Mouse (Mus musculus) forebrain, embryonic 14.5 days (tissue): ENCODE results near the gene Kcnn3. TPM values are rescaled to one million over a fixed set of nuclear protein-coding genes. Genes with fewer than 3 reads are reported as not detected.
A peak's percentile ranks its signal among the peaks of the same experiment; 100 is the strongest.

Source experiments
- ATAC-seq: fragments of 200-750 bp; cut with Nextera tagmentation; 2 replicates; pipeline ENCODE4 v1.8.0; 2017; ENCODE audit warnings: mild to moderate bottlenecking, moderate library complexity
- DNase-seq: peaks from one replicate; pipeline ENCODE4 v3.0.0-alpha.2; 2015; ENCODE audit warnings: low spot score
- H3K27ac ChIP-seq: fragments of 300-500 bp; sonication (generic); 2 replicates; pipeline ENCODE4 v1.5.1; 2014; ENCODE audit warnings: low read depth, mild to moderate bottlenecking, control low read depth, low read length, moderate library complexity
- H3K27me3 ChIP-seq: fragments of 300-500 bp; sonication (generic); replicated peaks from 2 replicates; pipeline ENCODE4 v1.6.1; 2014; ENCODE audit warnings: low read length, control low read depth, mixed read lengths; ENCODE audit not compliant: control insufficient read depth, insufficient read depth
- H3K36me3 ChIP-seq: fragments of 300-500 bp; sonication (generic); 2 replicates; pipeline ENCODE4 v1.6.1; 2014; ENCODE audit warnings: low read length, control low read depth; ENCODE audit not compliant: control insufficient read depth, insufficient read depth
- H3K4me1 ChIP-seq: fragments of 300-500 bp; sonication (generic); 2 replicates; pipeline ENCODE4 v1.6.1; 2014; ENCODE audit warnings: antibody characterized with exemption, low read length, control low read depth; ENCODE audit not compliant: control insufficient read depth, insufficient read depth
- H3K4me2 ChIP-seq: fragments of 300-500 bp; sonication (generic); 2 replicates; pipeline ENCODE4 v1.6.1; 2014; ENCODE audit warnings: mild to moderate bottlenecking, control low read depth, low read length
- H3K4me3 ChIP-seq: fragments of 300-500 bp; sonication (generic); 2 replicates; pipeline ENCODE4 v1.5.1; 2014; ENCODE audit warnings: low read depth, low read length, control low read depth
- H3K9ac ChIP-seq: fragments of 300-500 bp; sonication (generic); 2 replicates; pipeline ENCODE4 v1.6.1; 2014; ENCODE audit warnings: mild to moderate bottlenecking, low read length, control low read depth, moderate library complexity
- H3K9me3 ChIP-seq: fragments of 300-500 bp; sonication (generic); replicated peaks from 2 replicates; pipeline ENCODE4 v1.6.1; 2016; ENCODE audit warnings: low read length, control low read depth, mixed read lengths; ENCODE audit not compliant: control insufficient read depth
- WGBS: fragments of 180-500 bp; shearing (Covaris S2); extraction: QIAGEN DNeasy Blood & Tissue Kit; methylation state at CpG from one replicate; pipeline ENCODE4 v1.1.7; 2014; 5-methylcytosine and 5-hydroxymethylcytosine counted together
- polyA plus RNA-seq: library from polyadenylated mRNA; unstranded; fragments of >200 nt; fragmentation: Nextera tagmentation; extraction: Ambion mirVana; gene quantifications from 2 replicates; pipeline ENCODE4 v1.2.1, GENCODE M21; 2014

Kcnn3 gene
- polyA plus RNA-seq, 1 experiment from 2014 or later = 4.8 TPM

DNA sequence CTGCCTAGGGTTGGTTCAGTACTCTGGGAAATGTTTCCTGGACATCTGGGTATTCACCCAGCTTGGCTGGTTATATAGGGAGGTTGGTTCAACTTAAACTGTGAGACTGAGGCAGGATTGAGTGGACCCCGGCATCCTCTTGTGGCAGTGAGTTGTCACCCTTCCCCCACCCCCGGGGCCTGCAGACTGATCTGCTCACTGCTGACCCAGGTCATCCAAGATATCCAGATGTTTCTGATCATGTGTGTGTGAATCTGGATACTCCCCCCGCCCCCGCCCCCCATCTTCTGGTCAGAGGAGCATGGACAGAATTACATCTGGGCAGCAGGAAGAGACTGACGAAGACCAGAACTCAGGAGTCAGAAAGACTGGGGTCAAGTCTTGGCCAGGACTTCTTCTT lies 45.4 kb downstream of the Kcnn3 start:
- Histone ChIP-seq H3K9ac (no peak overlapping the region), H3K27ac (no peak overlapping the region), H3K9me3 (no peaks in the 10 kb centered on the region), H3K4me2 (no peak overlapping the region), H3K36me3 (no peaks in the 10 kb centered on the region), H3K4me3 (no peak overlapping the region), H3K27me3 (no peaks in the 10 kb centered on the region), H3K4me1 (peaks cover 4% of the 10 kb centered on the region; the same call in 1 of the 2 replicates)
- DNase-seq = no peak
- 89% methylated on average over 5 of the region's 5 CpGs for WGBS
- ATAC-seq = no peak

- peaks cover 4% of the 10 kb centered on the region; the same call in 1 of the 2 replicates for H3K4me1 ChIP-seq
- DNase-seq (no peak), ATAC-seq (no peak)
- no peak overlapping the region for H3K4me3 ChIP-seq
- H3K4me2 ChIP-seq = no peak overlapping the region
- 93% methylated on average over 1 of the region's 1 CpGs for WGBS
- no peak overlapping the region for H3K9ac ChIP-seq
- no peaks in the 10 kb centered on the region for H3K27me3 ChIP-seq
- H3K27ac ChIP-seq = no peak overlapping the region
- H3K9me3 ChIP-seq = no peaks in the 10 kb centered on the region
- no peaks in the 10 kb centered on the region for H3K36me3 ChIP-seq
These were observed 49.1 kb downstream of the Kcnn3 start for GRCm38 (mm10) chr3:89569058-89569457.

DNA sequence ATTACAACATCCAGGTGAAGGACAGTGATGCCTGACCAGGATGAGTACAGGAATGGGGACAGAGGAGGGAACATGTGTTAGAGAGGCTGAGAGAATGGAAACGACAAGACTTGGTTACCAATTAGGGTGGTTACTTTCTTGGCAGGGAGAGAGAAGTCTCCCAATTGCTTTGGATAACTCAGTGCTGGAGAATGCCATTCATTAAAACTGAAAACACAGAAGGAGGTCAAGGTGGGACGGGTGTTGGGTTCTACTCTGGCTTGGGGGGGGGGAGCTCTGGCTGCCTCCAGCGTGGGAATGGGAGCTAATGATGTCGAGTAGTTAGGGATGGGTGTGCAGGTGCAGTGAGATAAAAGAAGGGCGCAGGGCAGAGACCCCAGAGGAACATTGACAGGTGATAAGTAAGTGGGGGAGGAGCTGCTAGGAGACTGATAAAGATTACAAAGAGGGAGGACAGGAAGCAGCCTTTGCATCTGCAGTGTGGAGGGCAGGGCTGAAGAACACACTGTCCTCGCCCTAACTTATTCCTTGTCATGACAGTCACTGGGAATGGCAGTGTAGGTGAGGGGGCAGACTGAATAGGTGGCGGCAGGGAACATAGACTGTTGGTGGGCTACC lies 49.9 kb downstream of the Kcnn3 start:
- no peak overlapping the region for H3K4me2 ChIP-seq
- 49% methylated on average over 7 of the region's 7 CpGs for WGBS
- H3K36me3 ChIP-seq = no peaks in the 10 kb centered on the region
- no peak overlapping the region for H3K4me3 ChIP-seq
- no peaks in the 10 kb centered on the region for H3K9me3 ChIP-seq
- no peak overlapping the region for H3K9ac ChIP-seq
- H3K27ac ChIP-seq = no peak overlapping the region
- DNase-seq = peak; percentile 57
- peak; percentile 72 for ATAC-seq
- H3K4me1 ChIP-seq = peaks cover 4% of the 10 kb centered on the region; the same call in 1 of the 2 replicates
- H3K27me3 ChIP-seq = no peaks in the 10 kb centered on the region

DNA sequence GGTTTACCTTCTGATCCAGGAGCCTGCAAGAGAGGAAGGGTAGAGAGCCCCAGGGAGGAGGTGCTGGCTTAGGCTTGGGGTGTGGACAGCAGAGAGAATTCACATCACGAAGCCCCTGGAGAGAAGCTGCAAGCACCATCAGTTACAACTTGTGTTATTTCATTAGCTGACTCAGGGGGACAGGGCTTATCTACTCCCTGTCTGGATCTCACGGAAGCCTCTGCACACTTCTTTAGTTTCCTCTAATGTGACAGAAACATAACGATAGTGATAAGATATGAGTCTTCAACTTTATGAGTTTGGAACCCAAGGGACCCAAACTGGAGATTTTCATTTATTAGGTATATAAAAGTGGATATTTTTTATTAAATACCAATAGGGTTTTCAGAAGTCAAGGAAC lies 50.4 kb downstream of the Kcnn3 start:
- ATAC-seq = no peak
- 85% methylated on average over 3 of the region's 3 CpGs for WGBS
- Histone ChIP-seq H3K27ac (no peak overlapping the region), H3K9ac (no peak overlapping the region), H3K36me3 (no peaks in the 10 kb centered on the region), H3K4me2 (no peak overlapping the region), H3K9me3 (no peaks in the 10 kb centered on the region), H3K4me1 (peaks cover 4% of the 10 kb centered on the region; the same call in 1 of the 2 replicates), H3K27me3 (no peaks in the 10 kb centered on the region), H3K4me3 (no peak overlapping the region)
- DNase-seq = no peak

DNA sequence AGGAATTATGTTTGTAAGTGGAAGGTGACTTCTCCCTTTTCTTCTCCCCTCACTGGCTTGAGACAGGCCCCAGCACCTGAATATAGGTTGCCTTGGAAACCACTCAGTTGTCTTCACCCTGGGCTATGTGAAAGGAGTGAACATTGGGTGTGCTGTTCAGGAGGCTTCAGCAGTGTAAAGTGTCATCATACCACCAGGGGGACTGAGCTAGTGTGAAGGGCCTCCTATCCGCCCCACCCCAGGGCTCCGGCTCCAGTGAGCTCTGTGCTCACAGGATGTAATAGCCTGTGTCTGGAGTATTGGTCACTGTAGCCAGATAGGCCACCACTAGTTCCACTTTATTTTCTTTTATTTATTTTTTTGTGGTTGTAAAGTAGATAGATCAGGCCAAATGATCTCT lies 54.3 kb downstream of the Kcnn3 start:
- H3K9ac ChIP-seq = no peak overlapping the region
- ATAC-seq (no peak), DNase-seq (peak; percentile 26)
- H3K27me3 ChIP-seq = no peaks in the 10 kb centered on the region
- no peak overlapping the region for H3K27ac ChIP-seq
- no peaks in the 10 kb centered on the region for H3K9me3 ChIP-seq
- H3K4me3 ChIP-seq = no peak overlapping the region
- WGBS = 56% methylated on average over 2 of the region's 2 CpGs
- no peaks in the 10 kb centered on the region for H3K36me3 ChIP-seq
- peaks cover 4% of the 10 kb centered on the region; the same call in 1 of the 2 replicates for H3K4me1 ChIP-seq
- no peak overlapping the region for H3K4me2 ChIP-seq

GRCm38 (mm10) chr3:89576381-89576780 lies 56.4 kb downstream of the Kcnn3 start:
- no peaks in the 10 kb centered on the region for H3K27me3 ChIP-seq
- no peak for ATAC-seq
- WGBS = 92% methylated on average over 6 of the region's 6 CpGs
- H3K36me3 ChIP-seq = no peaks in the 10 kb centered on the region
- H3K27ac ChIP-seq = no peak overlapping the region
- no peaks in the 10 kb centered on the region for H3K9me3 ChIP-seq
- no peak overlapping the region for H3K4me3 ChIP-seq
- DNase-seq = no peak
- no peaks in the 10 kb centered on the region for H3K4me1 ChIP-seq
- H3K9ac ChIP-seq = no peak overlapping the region
- H3K4me2 ChIP-seq = no peak overlapping the region

GRCm38 (mm10) chr3:89577154-89577553 lies 57.2 kb downstream of the Kcnn3 start:
- DNase-seq (no peak), ATAC-seq (no peak)
- H3K4me1 ChIP-seq = no peaks in the 10 kb centered on the region
- 91% methylated on average over 5 of the region's 5 CpGs for WGBS
- no peaks in the 10 kb centered on the region for H3K27me3 ChIP-seq
- H3K4me2 ChIP-seq = no peak overlapping the region
- H3K36me3 ChIP-seq = no peaks in the 10 kb centered on the region
- H3K27ac ChIP-seq = no peak overlapping the region
- no peaks in the 10 kb centered on the region for H3K9me3 ChIP-seq
- no peak overlapping the region for H3K4me3 ChIP-seq
- no peak overlapping the region for H3K9ac ChIP-seq

DNA sequence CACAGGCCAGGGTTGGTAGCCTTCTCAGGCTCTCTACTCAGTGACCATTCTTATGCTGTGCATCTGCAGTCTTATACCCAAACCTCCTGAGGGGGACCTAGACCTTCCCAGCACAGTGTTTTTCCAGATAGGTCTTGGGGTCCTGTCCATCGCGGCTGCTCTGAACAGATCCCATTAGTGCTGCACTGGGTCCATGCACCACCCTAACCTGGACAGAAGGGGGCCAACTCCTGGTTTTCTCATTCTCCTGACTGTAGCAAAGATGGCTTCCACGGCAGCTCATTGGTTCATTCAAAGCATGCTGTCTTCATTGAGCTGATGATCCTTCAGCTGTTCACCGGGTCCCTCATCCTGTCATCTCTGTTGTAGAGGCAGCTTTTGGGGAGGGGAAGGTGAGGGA lies 58.1 kb downstream of the Kcnn3 start:
- DNase-seq (no peak), ATAC-seq (no peak)
- WGBS = 86% methylated on average over 4 of the region's 4 CpGs
- Histone ChIP-seq H3K9me3 (no peaks in the 10 kb centered on the region), H3K4me1 (no peaks in the 10 kb centered on the region), H3K27me3 (no peaks in the 10 kb centered on the region), H3K4me3 (no peak overlapping the region), H3K4me2 (no peak overlapping the region), H3K27ac (no peak overlapping the region), H3K36me3 (no peaks in the 10 kb centered on the region), H3K9ac (no peak overlapping the region)

DNA sequence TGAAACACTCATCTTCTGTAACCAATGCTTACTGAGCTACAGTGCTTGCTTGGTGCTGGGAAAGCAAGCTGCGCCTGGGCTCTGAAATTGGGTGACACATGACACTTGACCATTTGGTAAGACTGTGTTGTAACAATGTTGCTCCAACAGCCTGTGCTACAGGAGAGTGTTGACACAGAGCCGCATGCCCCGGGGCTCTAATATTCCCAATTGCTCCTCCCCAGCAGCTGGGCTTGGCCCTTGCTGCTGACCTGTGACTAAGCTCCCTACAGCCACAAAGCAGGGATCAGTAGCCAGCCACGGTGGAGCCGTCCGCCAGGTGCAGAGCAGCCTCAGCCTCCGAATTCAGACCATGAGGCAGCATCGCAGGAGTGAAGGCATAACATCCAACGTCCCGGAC lies 58.8 kb downstream of the Kcnn3 start:
- no peaks in the 10 kb centered on the region for H3K9me3 ChIP-seq
- 62% methylated on average over 10 of the region's 10 CpGs for WGBS
- H3K4me1 ChIP-seq = peaks cover under 1% of the 10 kb centered on the region; the same call in 1 of the 2 replicates
- H3K4me2 ChIP-seq = no peak overlapping the region
- no peak overlapping the region for H3K4me3 ChIP-seq
- ATAC-seq = no peak
- no peak overlapping the region for H3K27ac ChIP-seq
- no peak for DNase-seq
- H3K27me3 ChIP-seq = no peaks in the 10 kb centered on the region
- no peaks in the 10 kb centered on the region for H3K36me3 ChIP-seq
- no peak overlapping the region for H3K9ac ChIP-seq
